Mouse (Mus musculus) testis, adult 2 months (tissue): ENCODE measurements at regions not wholly inside any gene's neighbourhood (a gene's known extent, or its start where the extent isn't known, plus 50 kb on each side); places are given as distances from the start of the nearest gene placed in this dataset.

Source experiments
- CTCF ChIP-seq: fragments of 200-500 bp; IDR thresholded peaks from 2 replicates; pipeline ENCODE4 v1.5.1; 2012; ENCODE audit warnings: low read depth, mild to moderate bottlenecking, inconsistent platforms, low read length, moderate library complexity; ENCODE audit not compliant: control insufficient read depth, insufficient read depth, insufficient replicate concordance
- POLR2A ChIP-seq: fragments of 200-500 bp; IDR thresholded peaks from 2 replicates; pipeline ENCODE4 v1.6.1; 2012; ENCODE audit warnings: low read depth, mild to moderate bottlenecking, inconsistent platforms, low read length, moderate library complexity; ENCODE audit not compliant: control insufficient read depth

- TF ChIP-seq CTCF (no peak), POLR2A (no peak)
Measured at GRCm38 (mm10) chr10:25051368-25051874, 124.1 kb upstream of the Arg1 start.
